Mouse (Mus musculus) retina, postnatal 7 days (tissue): ENCODE results near the gene Ermp1.
A peak's percentile ranks its signal among the peaks of the same experiment; 100 is the strongest.
"Not testable (repeated sequence)": the region's sequence is repeated elsewhere in the genome, so short reads cannot be mapped to it uniquely, and the experiment has no call there.

Experiments
- DNase-seq: peaks from one replicate; pipeline ENCODE4 v3.0.0-alpha.2; 2012; ENCODE audit warnings: low read depth, low spot score

Ermp1 gene

GRCm38 (mm10) chr19:29603548-29604353, 44.5 kb downstream of the Ermp1 start:
- no peak for DNase-seq

- DNase-seq, result no peak
These were observed 49.2 kb downstream of the Ermp1 start for GRCm38 (mm10) chr19:29598981-29599380.

- no peak for DNase-seq
These were observed 51.2 kb downstream of the Ermp1 start for GRCm38 (mm10) chr19:29596985-29597384.

GRCm38 (mm10) chr19:29596276-29596675, 51.9 kb downstream of the Ermp1 start:
- no peak for DNase-seq

- DNase-seq, result not testable (repeated sequence)
These were observed 54.4 kb downstream of the Ermp1 start for GRCm38 (mm10) chr19:29593783-29594182.

- DNase-seq, result no peak
These were observed 64.5 kb downstream of the Ermp1 start for GRCm38 (mm10) chr19:29583734-29584133.

GRCm38 (mm10) chr19:29582439-29582838, 65.8 kb downstream of the Ermp1 start:
- DNase-seq, result no peak

GRCm38 (mm10) chr19:29566512-29566911, 81.7 kb downstream of the Ermp1 start:
- no peak for DNase-seq

- peak; percentile 43 for DNase-seq
These were observed 84.9 kb downstream of the Ermp1 start for GRCm38 (mm10) chr19:29563258-29563779.

- no peak for DNase-seq
These were observed 85.6 kb downstream of the Ermp1 start for GRCm38 (mm10) chr19:29562603-29563002.

GRCm38 (mm10) chr19:29562166-29562565, 86.0 kb downstream of the Ermp1 start:
- DNase-seq, result no peak
